In the genomic region with DNA sequence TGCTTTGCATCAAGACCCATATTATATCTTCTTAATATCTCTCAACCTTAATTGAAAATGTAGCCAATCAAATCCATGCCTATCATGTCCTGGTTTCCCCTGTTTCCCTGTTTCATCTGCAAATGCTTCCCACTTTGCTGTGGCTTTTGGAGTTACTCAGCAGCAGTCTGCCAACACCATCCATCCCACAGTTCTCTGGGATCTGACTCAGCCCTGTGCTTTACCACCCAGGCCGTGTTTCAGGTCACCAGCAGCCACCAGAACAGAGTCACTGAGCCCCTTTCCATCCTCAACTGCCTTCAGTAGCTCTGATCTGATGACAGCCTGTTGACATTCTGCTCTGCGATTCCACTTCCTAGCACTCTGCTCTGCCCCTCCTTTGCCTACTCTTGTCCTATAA, we compare ENCODE assay signal across 17 mouse cellular contexts.
"Had no signal": no experiment of that assay in that cellular context is flagged by ENCODE, and none has a peak within 500 bp of the region (broad histone marks: within the 10 kb centered on the region; RNA-seq: fewer than 3 reads in every experiment).

No protein-coding gene starts in this region.

- H3K4me1 ChIP-seq: lung, embryonic 15.5 days; megakaryocyte, embryonic 14.5 days; midbrain, embryonic 13.5 days; midbrain, embryonic 15.5 days; neural tube, embryonic 12.5 days; stomach, embryonic 15.5 days had no signal

- H3K27me3 ChIP-seq: lung, embryonic 15.5 days; megakaryocyte, embryonic 14.5 days; midbrain, embryonic 13.5 days; midbrain, embryonic 15.5 days; neural tube, embryonic 12.5 days; stomach, embryonic 15.5 days had no signal

- H3K4me3 ChIP-seq: lung, embryonic 15.5 days; megakaryocyte, embryonic 14.5 days; midbrain, embryonic 13.5 days; midbrain, embryonic 15.5 days; neural tube, embryonic 12.5 days; stomach, embryonic 15.5 days had no signal

- DNase-seq: liver, postnatal 0 days; lung, adult 2 months; lung, postnatal 14 days; lung, postnatal 36 days; thymus, adult 2 months; thymus, postnatal 25 days; thymus, postnatal 4 days had no signal

- ATAC-seq: liver, postnatal 0 days; lung, postnatal 0 days; midbrain, embryonic 13.5 days; midbrain, embryonic 15.5 days had no signal

- H3K36me3 ChIP-seq: lung, embryonic 15.5 days; midbrain, embryonic 13.5 days; midbrain, embryonic 15.5 days; neural tube, embryonic 12.5 days; stomach, embryonic 15.5 days had no signal

- H3K4me2 ChIP-seq: lung, embryonic 15.5 days; midbrain, embryonic 11.5 days; midbrain, embryonic 13.5 days; midbrain, embryonic 15.5 days; neural tube, embryonic 12.5 days; stomach, embryonic 15.5 days had no signal

- H3K9me3 ChIP-seq: lung, embryonic 15.5 days; midbrain, embryonic 13.5 days; midbrain, embryonic 15.5 days; neural tube, embryonic 12.5 days; stomach, embryonic 15.5 days had no signal

- H3K27ac ChIP-seq: lung, embryonic 15.5 days; macrophage; midbrain, embryonic 13.5 days; midbrain, embryonic 15.5 days; neural tube, embryonic 12.5 days; stomach, embryonic 15.5 days; stomach, postnatal 0 days had no signal

- H3K9ac ChIP-seq: liver, postnatal 0 days; lung, embryonic 15.5 days; midbrain, embryonic 13.5 days; midbrain, embryonic 15.5 days; neural tube, embryonic 12.5 days; stomach, embryonic 15.5 days had no signal
